Mouse (Mus musculus) erythroblast, embryonic 14.5 days (primary cell): ENCODE results near the gene Mrps27.

Experiments used
- GATA1 ChIP-seq: IDR thresholded peaks from 2 replicates; pipeline ENCODE4 v1.6.1; 2012; ENCODE audit warnings: low read length, inconsistent platforms, mixed read lengths
- TAL1 ChIP-seq: IDR thresholded peaks from 3 replicates; pipeline ENCODE4 v1.6.1; 2012; ENCODE audit warnings: low read length, inconsistent platforms, mixed read lengths

GRCm38 (mm10) chr13:99307930-99308359, 36.6 kb upstream of the Mrps27 start:
- TF ChIP-seq TAL1 (no peak), GATA1 (no peak)
